Mouse (Mus musculus): ENCODE results near the gene Rnf208. TPM values are rescaled to one million over a fixed set of nuclear protein-coding genes. Genes with fewer than 3 reads are reported as not detected.
A peak's percentile ranks its signal among the peaks of the same experiment; 100 is the strongest.

Gene Rnf208
- total and polyA plus RNA-seq, 2 experiments: 0.48 TPM; not detected in 1

- Histone ChIP-seq H3K27ac (replicated peaks; ENCODE audit: insufficient read depth, low read depth, low read length) (no peak overlapping the region), H3K36me3 (ENCODE audit: control insufficient read depth, insufficient read depth, low read length) (no peaks in the 10 kb centered on the region), H3K4me1 (ENCODE audit: control insufficient read depth, insufficient read depth, low read length) (peaks cover 14% of the 10 kb centered on the region), H3K4me3 (ENCODE audit: insufficient read depth, low read depth, low read length) (no peak overlapping the region), H3K79me2 (ENCODE audit: control insufficient read depth, insufficient read depth, low read length) (peaks cover 11% of the 10 kb centered on the region; the same call in 1 of the 2 replicates), H3K27me3 (ENCODE audit: control insufficient read depth, insufficient read depth, low read length) (no peaks in the 10 kb centered on the region), H3K9ac (ENCODE audit: low read depth, low read length) (no peak overlapping the region)
- no peak for DNase-seq (ENCODE audit: extremely low read depth, low read depth, low spot score)
- WGBS: 76% methylated on average over 2 of the region's 2 CpGs
- TF ChIP-seq POLR2A (IDR thresholded peaks at IDR 0.05; ENCODE audit: extremely low read depth, insufficient read depth, low read length): no peak
- peak; percentile 39 for TF ChIP-seq CTCF (IDR thresholded peaks at IDR 0.05; ENCODE audit: low read depth, low read length)
Measured at GRCm38 (mm10) chr2:25258887-25259286, 16.8 kb downstream of the Rnf208 start.

GRCm38 (mm10) chr2:25261870-25262269 lies 19.8 kb downstream of the Rnf208 start:
- Histone ChIP-seq H3K4me3 (ENCODE audit: insufficient read depth, low read depth, low read length) (peak overlapping the region; percentile 53), H3K4me1 (ENCODE audit: control insufficient read depth, insufficient read depth, low read length) (peaks cover 15% of the 10 kb centered on the region), H3K27ac (replicated peaks; ENCODE audit: insufficient read depth, low read depth, low read length) (peak overlapping the region; percentile 49), H3K79me2 (ENCODE audit: control insufficient read depth, insufficient read depth, low read length) (peaks cover 9% of the 10 kb centered on the region; the same call in 1 of the 2 replicates), H3K9ac (ENCODE audit: low read depth, low read length) (peak overlapping the region; percentile 63), H3K27me3 (ENCODE audit: control insufficient read depth, insufficient read depth, low read length) (no peaks in the 10 kb centered on the region), H3K36me3 (ENCODE audit: control insufficient read depth, insufficient read depth, low read length) (no peaks in the 10 kb centered on the region)
- WGBS: 37% methylated on average over 12 of the region's 12 CpGs
- DNase-seq (ENCODE audit: extremely low read depth, low read depth, low spot score): no peak
- TF ChIP-seq CTCF (IDR thresholded peaks at IDR 0.05; ENCODE audit: low read depth, low read length) (no peak), POLR2A (IDR thresholded peaks at IDR 0.05; ENCODE audit: extremely low read depth, insufficient read depth, low read length) (no peak)

DNA sequence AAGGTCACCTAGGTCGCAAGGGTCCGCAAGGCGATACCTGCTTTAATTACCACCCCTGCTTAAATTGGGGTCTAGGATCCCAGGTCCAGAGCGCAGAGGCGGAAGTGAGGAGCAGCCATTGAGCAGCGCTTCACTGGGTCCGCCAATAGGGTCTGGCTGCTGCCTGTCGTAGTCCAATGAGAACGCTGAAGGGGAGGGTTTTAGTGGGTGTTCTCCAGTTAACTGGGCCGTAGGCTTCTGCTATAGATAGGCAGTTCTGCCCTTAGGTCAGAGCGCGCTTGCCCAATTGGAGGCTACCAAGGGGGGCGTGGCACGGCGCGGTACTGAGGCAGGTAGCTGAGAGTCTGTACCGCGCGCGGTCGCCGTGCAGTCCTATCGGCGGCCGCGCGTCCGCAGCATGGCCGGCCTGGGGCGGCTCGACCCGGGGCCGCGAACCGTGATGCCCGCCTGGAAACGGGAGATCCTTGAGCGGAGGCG lies 20.3 kb downstream of the Rnf208 start, which contains the start of gene Tprn:
TSS of gene Tprn (plus strand) at position 328 of the 477 bp plus-strand sequence.
- no peaks in the 10 kb centered on the region for H3K27me3 ChIP-seq (ENCODE audit: control insufficient read depth, insufficient read depth, low read length)
- peak within 1 kb of the TSS; percentile 78 for H3K9ac ChIP-seq (ENCODE audit: low read depth, low read length)

DNA sequence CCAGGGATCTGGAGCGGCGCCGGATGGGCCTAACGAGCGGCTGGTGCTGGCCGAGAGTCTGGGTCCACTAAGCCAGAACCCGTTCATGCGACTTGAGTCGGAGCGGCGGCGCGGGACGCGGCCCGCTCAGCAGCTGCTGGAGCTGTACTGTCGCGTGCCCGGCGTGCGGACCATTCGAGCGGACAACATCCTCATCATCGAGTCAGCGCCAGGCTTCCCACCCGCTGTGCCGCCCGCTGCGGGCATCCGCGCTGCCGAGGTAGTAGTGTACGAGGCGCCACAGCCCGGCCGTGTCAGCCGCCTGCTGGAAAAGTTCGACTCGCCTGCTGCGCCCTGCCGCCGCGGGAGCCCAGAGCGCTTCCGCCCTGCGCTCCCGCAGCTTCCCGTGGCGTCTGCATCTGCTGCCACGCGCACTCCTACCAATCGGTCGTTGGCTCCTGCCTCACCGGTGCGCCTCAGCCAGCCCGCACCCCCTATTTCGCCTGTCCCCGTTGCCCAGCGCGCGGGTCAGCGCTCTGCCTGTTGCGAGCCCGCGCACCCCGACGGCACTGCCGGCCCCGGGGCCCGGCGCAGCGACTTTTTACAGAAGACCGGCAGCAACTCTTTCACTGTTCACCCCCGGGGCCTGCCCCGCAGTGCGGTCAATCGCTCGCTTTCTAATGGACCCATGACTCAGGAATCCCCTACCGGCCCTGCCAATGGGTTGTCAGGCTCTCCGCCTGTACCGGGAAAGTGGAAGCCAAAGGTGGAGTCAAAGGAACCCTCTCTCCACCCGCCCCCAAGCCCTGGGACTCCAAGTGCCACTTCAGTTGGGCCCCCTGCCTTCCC lies 21.0 kb downstream of the Rnf208 start:
- DNase-seq (ENCODE audit: extremely low read depth, low read depth, low spot score): peak; percentile 21
- H3K4me3 ChIP-seq (ENCODE audit: insufficient read depth, low read depth, low read length): peak overlapping the region; percentile 79
- H3K36me3 ChIP-seq (ENCODE audit: control insufficient read depth, insufficient read depth, low read length): no peaks in the 10 kb centered on the region
- H3K27me3 ChIP-seq (ENCODE audit: control insufficient read depth, insufficient read depth, low read length): no peaks in the 10 kb centered on the region
- H3K4me1 ChIP-seq (ENCODE audit: control insufficient read depth, insufficient read depth, low read length): peaks cover 17% of the 10 kb centered on the region
- peak overlapping the region; percentile 78 for H3K9ac ChIP-seq (ENCODE audit: low read depth, low read length)
- TF ChIP-seq CTCF (IDR thresholded peaks at IDR 0.05; ENCODE audit: low read depth, low read length) (no peak), POLR2A (IDR thresholded peaks at IDR 0.05; ENCODE audit: extremely low read depth, insufficient read depth, low read length) (no peak)
- H3K27ac ChIP-seq (replicated peaks; ENCODE audit: insufficient read depth, low read depth, low read length): 0 out of 2 replicates have a peak overlapping the region, but pooled peaks have one; percentile 3
- WGBS: under 1% methylated on average over 82 of the region's 82 CpGs
- H3K79me2 ChIP-seq (ENCODE audit: control insufficient read depth, insufficient read depth, low read length): peaks cover 9% of the 10 kb centered on the region; the same call in 1 of the 2 replicates

More for the DNA sequence above, 20.3 kb downstream of the Rnf208 start, which contains the start of gene Tprn:
- under 1% methylated on average over 39 of the region's 39 CpGs for WGBS
- Histone ChIP-seq H3K27ac (replicated peaks; ENCODE audit: insufficient read depth, low read depth, low read length) (peak within 1 kb of the TSS; percentile 49), H3K4me1 (ENCODE audit: control insufficient read depth, insufficient read depth, low read length) (peaks cover 17% of the 10 kb centered on the region), H3K4me3 (ENCODE audit: insufficient read depth, low read depth, low read length) (peak within 1 kb of the TSS; percentile 79), H3K79me2 (ENCODE audit: control insufficient read depth, insufficient read depth, low read length) (peaks cover 9% of the 10 kb centered on the region; the same call in 1 of the 2 replicates), H3K36me3 (ENCODE audit: control insufficient read depth, insufficient read depth, low read length) (no peaks in the 10 kb centered on the region)
- DNase-seq (ENCODE audit: extremely low read depth, low read depth, low spot score): peak; percentile 97
- TF ChIP-seq CTCF (IDR thresholded peaks at IDR 0.05; ENCODE audit: low read depth, low read length) (no peak), POLR2A (IDR thresholded peaks at IDR 0.05; ENCODE audit: extremely low read depth, insufficient read depth, low read length) (peak; percentile 72; the same call in 1 of the 2 replicates)

GRCm38 (mm10) chr2:25263623-25264285 lies 21.7 kb downstream of the Rnf208 start:
- Histone ChIP-seq H3K79me2 (ENCODE audit: control insufficient read depth, insufficient read depth, low read length) (peaks cover 9% of the 10 kb centered on the region; the same call in 1 of the 2 replicates), H3K27ac (replicated peaks; ENCODE audit: insufficient read depth, low read depth, low read length) (no peak overlapping the region), H3K36me3 (ENCODE audit: control insufficient read depth, insufficient read depth, low read length) (no peaks in the 10 kb centered on the region), H3K9ac (ENCODE audit: low read depth, low read length) (peak overlapping the region; percentile 78; the same call in 1 of the 2 replicates), H3K27me3 (ENCODE audit: control insufficient read depth, insufficient read depth, low read length) (no peaks in the 10 kb centered on the region), H3K4me1 (ENCODE audit: control insufficient read depth, insufficient read depth, low read length) (peaks cover 17% of the 10 kb centered on the region), H3K4me3 (ENCODE audit: insufficient read depth, low read depth, low read length) (peak overlapping the region; percentile 79; the same call in 1 of the 2 replicates)
- DNase-seq (ENCODE audit: extremely low read depth, low read depth, low spot score): no peak
- 47% methylated on average over 12 of the region's 12 CpGs for WGBS
- TF ChIP-seq CTCF (IDR thresholded peaks at IDR 0.05; ENCODE audit: low read depth, low read length) (no peak), POLR2A (IDR thresholded peaks at IDR 0.05; ENCODE audit: extremely low read depth, insufficient read depth, low read length) (no peak)

All from liver, adult 2 months (tissue).